Mouse (Mus musculus) right cerebral cortex, postnatal 36 days (tissue): Measurements from ENCODE around the gene Olfr869.

Experiments
- DNase-seq, 2 experiments: peaks; one replicate each; pipeline ENCODE4 v3.0.0; 2022; ENCODE audit warnings: low spot score in 2 of 2, mixed read lengths in 1 of 2

The Olfr869 gene

GRCm38 (mm10) chr9:20128709-20129108 lies at the start of gene Olfr869:
Gene Olfr869, plus strand, starts transcription at chr9:20129009.
- DNase-seq = no peak

DNA sequence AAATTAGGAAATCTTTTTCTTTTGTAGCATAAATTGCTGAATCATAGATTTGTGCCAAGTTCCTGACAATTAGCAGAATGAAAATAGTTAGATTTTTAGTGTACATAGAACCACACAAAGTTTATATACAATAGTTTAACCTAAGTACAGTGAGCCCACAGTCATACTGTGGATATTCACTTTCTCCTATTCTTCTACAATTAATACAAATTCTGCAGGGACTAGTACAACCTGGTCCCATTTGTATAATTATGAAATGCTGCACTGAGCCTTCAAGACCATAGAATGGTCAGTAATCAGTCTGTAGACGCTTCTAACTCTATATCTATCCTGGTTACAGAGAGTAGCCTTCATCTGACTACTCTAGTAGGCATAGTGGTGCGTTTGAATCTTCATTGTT lies 30.5 kb upstream of the Olfr869 start, which contains the start of gene Olfr868:
Gene Olfr868 (plus strand): TSS at position 301 of the 400 bp plus-strand sequence.
- DNase-seq = no peak

DNA sequence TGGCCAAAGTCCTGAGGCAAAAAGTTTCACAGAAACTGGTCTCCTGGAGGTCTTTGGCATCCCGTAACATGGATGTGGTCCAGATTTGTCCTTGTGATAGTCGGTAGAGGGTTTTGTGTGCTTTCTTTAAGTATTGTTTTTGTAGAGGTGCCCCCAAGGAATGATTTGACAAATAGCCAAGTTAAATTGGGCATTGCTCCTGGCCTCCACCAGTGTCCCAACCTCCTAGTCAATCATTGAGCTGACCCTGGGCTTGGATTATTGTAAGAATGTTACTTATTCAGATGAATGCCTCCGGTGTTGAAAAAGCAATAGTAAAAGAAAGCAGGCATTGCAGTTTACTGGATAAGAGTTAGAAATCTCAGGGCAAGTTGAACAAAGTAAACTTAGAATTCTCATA lies 20.9 kb downstream of the Olfr869 start:
- no peak for DNase-seq

- no peak for DNase-seq
Observed at GRCm38 (mm10) chr9:20173957-20174356, 45.1 kb downstream of the Olfr869 start, which contains the start of gene Olfr870. Gene Olfr870, minus strand, starts transcription at chr9:20174057.

GRCm38 (mm10) chr9:20179463-20179862 lies 50.7 kb downstream of the Olfr869 start:
- no peak for DNase-seq
